Mouse (Mus musculus) 3134 (cell line): Measurements from ENCODE around the gene Dapk1.

ENCODE experiments used
- DNase-seq: peaks from one replicate; pipeline ENCODE4 v3.0.0-alpha.2; 2011; ENCODE audit warnings: low spot score; ENCODE audit not compliant: insufficient read length; ENCODE audit errors: extremely low read depth

Gene Dapk1

GRCm38 (mm10) chr13:60662493-60663177 is 60.9 kb downstream of the Dapk1 start:
- DNase-seq = no peak

- DNase-seq = no peak
Measured at GRCm38 (mm10) chr13:60664058-60664457, 62.3 kb downstream of the Dapk1 start.

DNA sequence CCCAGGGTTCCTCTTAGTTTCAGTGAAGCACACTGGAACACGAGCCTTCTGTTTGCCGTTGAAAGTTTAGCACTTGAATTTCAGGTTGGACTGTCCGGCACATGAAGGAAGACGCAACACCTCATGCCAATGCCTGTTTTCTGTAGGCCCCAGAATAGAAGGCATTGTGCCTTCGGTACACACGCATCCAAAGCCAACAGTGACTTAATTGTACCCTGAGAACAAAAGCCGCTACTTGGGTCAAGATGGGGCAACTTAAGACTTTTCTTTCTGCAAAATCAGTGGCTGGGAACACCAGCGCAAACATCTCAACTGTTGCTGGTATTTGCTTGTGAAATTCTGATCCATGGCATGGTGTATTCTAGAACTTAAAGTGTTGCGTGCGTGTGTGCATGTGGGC is 63.1 kb downstream of the Dapk1 start:
- DNase-seq = no peak

GRCm38 (mm10) chr13:60665402-60665801 is 63.7 kb downstream of the Dapk1 start:
- DNase-seq = no peak

GRCm38 (mm10) chr13:60668036-60668435 is 66.3 kb downstream of the Dapk1 start:
- DNase-seq = no peak

DNA sequence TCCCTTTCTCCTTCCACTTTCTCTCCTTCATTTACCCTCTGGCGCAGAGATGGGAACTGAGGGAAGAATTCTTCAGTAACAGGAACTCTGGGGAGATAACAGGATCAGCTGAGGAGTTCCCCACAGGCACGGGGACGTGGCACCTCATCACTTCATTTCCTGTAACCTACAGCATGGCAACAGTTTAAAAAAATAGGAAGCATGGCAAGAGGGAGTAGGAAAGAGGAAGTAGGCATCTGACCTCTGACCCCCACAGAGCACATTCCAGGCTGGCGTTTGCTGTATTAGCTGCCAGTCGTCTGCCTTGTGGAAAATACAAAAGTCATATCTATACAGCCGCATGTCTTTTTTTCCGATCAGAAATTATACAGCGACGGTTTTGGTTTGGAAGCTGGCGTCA is 68.9 kb downstream of the Dapk1 start:
- no peak for DNase-seq

- DNase-seq = no peak
Measured at GRCm38 (mm10) chr13:60671235-60671634, 69.5 kb downstream of the Dapk1 start.

GRCm38 (mm10) chr13:60672287-60672686 is 70.5 kb downstream of the Dapk1 start:
- DNase-seq = no peak

GRCm38 (mm10) chr13:60672882-60673675 is 71.3 kb downstream of the Dapk1 start:
- no peak for DNase-seq

DNA sequence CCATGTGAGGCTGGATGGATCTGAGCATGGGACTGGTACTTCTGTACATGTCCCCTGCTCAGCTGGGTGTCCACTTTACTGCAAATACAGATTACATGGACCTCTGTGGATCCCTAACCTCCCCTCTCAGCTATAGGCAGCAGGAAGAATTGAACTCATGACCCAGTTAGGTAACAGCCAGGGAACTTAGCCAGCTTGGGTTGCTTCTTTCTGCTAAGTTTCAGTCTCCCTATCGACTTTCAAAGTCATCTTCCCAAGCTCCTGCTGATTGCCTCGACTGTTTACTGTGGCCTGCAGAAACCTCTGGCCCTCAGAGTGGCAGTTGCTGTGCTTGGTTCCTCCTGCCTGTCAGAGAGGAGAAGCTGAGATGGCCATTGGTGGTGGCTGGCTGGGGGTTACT is 72.6 kb downstream of the Dapk1 start:
- DNase-seq = no peak

- no peak for DNase-seq
Measured at GRCm38 (mm10) chr13:60674911-60675310, 73.2 kb downstream of the Dapk1 start.

DNA sequence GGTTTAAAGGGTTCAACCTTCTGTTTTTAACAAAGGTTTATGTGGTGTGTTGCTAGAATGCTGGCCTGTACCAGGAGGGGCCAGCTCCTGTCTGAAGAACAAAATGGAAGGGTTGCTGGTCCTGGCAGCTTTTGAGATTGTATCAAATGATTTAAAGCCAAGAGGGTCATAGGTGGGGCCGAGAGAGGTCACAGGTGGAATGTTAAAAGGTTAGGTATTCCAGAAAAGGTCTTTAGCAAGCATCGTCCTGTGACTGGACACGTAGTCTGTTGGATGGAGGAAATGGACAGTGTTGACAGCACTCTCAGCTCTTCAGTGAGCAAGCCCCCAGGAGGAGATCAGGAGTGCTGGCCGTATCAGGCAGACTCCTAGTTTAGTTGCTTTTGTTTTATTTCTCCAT is 73.7 kb downstream of the Dapk1 start:
- no peak for DNase-seq

DNA sequence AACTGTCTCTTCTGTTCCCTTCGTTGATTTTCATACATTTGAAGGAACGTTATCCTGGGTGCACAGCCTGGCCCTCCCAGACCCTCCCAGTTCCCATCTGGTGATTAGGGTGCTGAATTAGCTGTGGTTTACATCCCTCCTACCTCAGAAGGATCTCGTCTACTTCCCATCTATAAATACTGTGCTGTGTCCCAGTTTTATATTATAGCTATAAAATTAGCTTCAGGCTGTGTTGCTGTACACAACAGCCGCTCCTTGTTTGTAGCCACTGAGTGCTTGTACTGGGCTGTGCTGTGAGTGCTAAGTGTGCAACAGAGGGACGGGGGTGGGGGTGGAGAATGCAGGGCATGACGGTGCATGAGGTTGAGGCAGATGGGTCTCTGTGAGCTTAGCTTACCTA is 77.2 kb downstream of the Dapk1 start:
- DNase-seq = no peak

DNA sequence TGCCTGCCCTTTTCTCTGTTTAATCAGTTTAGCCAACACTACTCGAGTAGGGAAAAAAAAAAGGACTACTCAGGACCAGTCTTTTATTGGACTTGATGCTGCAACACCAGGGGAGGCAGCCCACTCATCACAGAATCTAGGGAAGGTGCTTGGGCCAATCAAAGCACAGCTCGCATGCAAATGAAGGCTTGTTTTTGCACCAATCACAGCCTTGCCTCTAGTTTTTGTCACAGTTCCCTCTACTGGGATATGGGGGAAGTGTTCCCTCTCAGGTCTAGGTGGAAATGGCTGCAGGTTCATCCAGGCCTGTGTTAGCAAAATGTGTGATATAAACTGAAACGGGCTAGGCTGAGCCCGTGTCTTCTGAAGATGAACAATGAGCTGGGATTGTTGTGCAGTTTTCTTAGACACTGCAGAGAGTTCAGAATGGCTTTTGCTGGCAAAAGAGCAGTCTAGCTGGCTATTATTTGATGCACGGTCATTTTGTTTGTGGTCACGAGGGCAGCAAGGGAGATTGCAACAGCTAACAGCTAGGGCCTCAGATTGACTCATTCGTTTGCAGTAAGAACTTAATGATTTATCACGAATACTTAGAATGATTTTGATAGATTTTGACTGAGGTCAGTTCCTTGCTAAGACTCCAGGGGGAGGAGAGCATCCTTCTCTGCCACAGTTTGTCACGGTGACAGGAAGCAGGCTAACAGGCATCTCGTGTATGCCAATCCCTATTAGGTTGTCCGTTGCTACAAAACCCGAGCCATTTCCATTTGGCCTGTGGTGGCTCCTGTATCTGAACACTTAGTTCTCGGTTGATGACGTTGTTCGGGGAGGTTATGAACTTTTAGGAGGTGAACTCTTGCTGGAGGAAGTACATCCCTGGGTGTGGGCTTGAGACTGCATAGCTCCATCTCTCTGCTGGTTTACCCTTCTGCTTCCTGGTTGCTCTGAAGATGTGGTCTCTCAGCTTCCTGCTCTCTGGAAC is 81.3 kb downstream of the Dapk1 start:
- DNase-seq = no peak

- DNase-seq = no peak
Measured at GRCm38 (mm10) chr13:60684050-60684760, 82.5 kb downstream of the Dapk1 start.

DNA sequence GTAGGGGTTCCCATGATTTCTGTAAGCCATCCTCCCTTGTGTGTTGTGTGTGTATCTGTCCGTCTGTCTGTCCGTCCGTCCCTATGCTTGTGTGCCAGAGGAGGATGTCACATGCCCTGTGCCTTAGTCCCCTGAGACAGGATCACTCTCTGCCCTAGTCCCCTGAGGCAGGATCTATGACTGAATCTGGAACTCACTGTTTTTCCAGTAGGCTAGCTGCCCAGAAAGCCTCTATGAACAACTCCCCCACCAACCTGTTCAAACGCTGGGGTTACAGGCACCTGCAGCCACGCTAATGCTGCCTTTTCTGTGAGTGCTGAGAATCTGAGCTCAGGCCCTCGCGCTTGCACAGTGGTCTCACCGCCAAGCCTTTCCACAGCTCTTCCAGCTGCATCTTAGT is 83.1 kb downstream of the Dapk1 start:
- DNase-seq = no peak

DNA sequence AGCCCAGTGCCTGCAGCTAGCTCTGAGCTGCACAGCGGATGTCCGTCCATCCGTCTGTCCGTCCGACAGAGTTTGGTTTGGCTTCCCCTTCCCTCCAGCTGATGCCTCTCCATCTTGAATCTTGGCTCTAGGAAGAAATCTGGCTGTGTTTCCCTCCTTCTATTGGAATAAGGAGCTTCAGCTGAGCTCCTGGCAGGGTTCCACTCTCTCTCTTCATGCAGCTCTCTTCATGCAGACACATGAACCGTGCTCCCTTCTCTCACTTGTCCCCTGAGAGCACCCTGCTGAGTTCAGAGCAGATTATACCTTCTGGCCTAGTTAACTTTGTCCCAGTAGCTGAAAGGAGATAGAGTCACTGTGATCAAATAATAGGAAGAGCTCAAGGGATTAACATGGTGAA is 83.5 kb downstream of the Dapk1 start:
- no peak for DNase-seq

DNA sequence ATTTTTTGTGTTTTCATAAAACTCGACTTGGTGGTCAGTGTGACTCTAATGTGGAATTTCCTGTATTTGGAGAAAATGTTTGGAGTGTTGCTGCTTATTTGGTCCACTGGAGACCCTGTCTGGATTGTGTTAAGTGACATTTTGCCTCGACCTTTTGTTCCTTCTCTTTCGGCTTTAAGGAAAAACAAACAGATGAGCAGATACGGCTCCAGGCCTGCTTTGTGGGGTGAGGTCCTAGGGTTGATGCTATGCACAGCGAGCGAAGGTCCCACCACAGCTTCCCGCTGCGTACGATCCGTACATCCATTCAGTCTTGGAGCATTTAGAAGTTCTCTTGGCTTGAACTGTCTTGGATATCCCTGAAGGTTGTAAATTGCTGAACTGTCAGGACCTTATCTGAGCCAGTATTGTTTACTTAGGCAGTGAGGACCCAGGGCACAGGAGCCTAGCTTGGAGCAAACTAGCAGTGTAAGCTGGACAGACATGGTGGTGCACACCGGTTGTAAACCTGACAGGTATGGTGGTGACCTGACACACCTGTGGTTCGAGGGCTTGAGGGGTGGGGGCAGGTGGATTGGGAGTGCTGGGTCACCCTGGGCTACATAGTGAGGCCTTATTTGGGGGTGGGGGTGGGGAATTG is 84.4 kb downstream of the Dapk1 start:
- DNase-seq = no peak

DNA sequence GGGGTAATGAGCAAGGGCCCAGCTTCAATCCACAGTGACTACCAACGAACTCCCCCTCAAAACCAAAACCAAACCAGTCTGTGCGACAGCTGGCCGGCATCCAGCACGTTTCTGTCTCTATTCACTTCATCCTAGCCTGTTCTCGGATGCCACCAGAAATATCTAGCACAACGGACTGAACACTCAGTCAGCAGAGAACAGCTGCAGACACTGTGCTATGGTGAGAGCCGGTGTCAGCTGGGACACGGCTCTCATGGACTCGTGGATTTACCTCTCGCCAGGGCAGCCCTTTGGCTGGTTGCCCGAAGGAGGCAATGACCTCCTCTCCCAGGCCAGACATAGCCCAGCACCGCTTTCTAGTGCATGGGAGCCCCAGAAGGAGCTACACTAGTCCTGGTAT is 85.2 kb downstream of the Dapk1 start:
- no peak for DNase-seq

GRCm38 (mm10) chr13:60687462-60687861 is 85.7 kb downstream of the Dapk1 start:
- no peak for DNase-seq
